Mouse (Mus musculus): ENCODE measurements around the gene Irs1. TPM values are rescaled to one million over a fixed set of nuclear protein-coding genes. Genes with fewer than 3 reads are reported as not detected.

The Irs1 gene
- total and polyA plus RNA-seq, 3 experiments = not detected

DNA sequence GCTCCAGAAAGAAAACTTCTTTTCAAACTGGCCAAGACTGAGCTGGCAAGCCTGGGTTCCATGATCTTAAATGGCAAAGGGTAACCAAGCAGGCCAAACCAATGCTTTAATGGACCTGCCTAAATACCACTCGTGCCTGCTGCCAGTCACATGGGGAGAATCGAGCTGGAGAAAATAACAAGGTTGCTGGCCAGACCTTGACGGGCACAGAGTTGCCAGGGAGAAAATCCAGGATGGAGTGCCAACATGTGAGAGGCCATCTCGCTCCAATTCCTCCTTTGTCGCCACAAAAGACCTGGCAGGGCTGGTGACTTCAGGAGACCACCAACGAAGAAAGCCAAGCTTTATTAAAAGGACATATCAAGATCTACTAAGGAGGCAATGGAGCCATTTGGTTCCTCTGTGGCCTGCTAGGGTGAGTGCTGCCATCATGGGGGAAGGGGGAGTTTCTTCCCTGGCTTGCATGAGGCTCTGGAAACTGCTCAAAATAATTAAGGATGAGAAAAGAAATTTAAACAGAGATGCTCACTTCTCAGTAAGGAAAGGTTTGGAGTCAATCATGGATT is 47.9 kb downstream of the Irs1 start:
- no peak for DNase-seq (ENCODE audit: extremely low read depth)

DNA sequence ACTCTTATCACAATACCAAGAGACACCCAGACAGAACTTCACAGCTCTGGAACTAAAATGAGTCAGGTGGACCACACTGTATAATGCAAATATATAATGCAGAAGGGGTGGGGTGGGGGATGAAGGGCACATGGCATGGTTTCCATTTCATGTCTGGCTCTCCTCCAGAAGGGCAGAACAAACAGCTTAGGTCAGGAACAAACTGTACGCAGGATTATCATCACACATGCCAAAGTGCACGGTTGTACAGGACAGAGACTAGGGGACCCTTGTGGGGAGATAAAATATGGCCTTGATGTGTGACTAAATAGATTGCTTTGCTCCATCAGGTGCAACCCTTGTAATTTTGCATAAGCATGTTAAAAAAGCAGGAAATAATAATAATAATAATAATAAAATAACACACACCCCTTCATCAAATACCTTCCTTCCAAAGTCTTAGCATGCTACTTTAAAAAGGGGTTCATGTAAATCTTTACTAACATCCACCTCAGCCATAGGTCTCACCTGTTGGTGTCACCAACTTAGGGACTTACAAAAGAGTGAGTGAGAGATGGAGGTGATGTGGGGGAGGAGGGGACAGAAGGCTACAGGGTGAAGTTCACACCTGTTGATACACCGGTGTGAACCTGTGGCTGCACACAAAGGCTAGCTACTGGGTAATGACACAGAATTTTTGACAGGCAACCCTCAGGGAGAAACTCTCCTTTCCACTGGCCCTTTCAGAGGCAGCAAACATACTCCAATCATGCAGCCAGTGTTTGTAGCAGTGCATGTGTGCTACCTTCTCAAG is 51.6 kb downstream of the Irs1 start:
- no peak for DNase-seq (ENCODE audit: extremely low read depth)

More for the DNA sequence above, 47.9 kb downstream of the Irs1 start:
- in situ Hi-C loops (cut with MboI; ENCODE audit: low pct_ligation_motif_present, low pct_unique_long_range_greater_than_20kb, low sequenced_read_pairs) (no loop called here), dilution Hi-C loops (cut with MboI; ENCODE audit: extremely low pct_ligation_motif_present, extremely low pct_unique_long_range_greater_than_20kb, low sequenced_read_pairs) (no loop called here)
- TF ChIP-seq PAX5 (IDR thresholded peaks at IDR 0.05; ENCODE audit: low read length) = no peak
- TF ChIP-seq E2F4 (IDR thresholded peaks at IDR 0.05; ENCODE audit: insufficient replicate concordance, low read depth, low read length) = no peak
- TF ChIP-seq SIN3A (IDR thresholded peaks at IDR 0.05; ENCODE audit: low read length) = no peak
- TF ChIP-seq MXI1 (IDR thresholded peaks at IDR 0.05; ENCODE audit: low read depth, low read length) = no peak
- TF ChIP-seq ZNF384 (IDR thresholded peaks at IDR 0.05; ENCODE audit: low read depth, low read length) = no peak
- no peak for TF ChIP-seq MAZ (IDR thresholded peaks at IDR 0.05; ENCODE audit: low read depth, low read length)
- TF ChIP-seq USF2 (conservative IDR thresholded peaks at IDR 0.05; ENCODE audit: low read depth, low read length) = no peak
- TF ChIP-seq TCF12 (IDR thresholded peaks at IDR 0.05; ENCODE audit: low read depth, low read length) = no peak
- TF ChIP-seq POLR2AphosphoS2 (IDR thresholded peaks at IDR 0.05; ENCODE audit: low read depth, low read length) = no peak
- no peak for TF ChIP-seq CTCF (conservative IDR thresholded peaks at IDR 0.05 in 1 of 2, IDR thresholded peaks at IDR 0.05 in 1 of 2; ENCODE audit: low read depth in 2 of 2, low read length in 2 of 2)
- no peaks in the 10 kb centered on the region for H3K27me3 ChIP-seq (replicated peaks)
- no peak overlapping the region for H3K9ac ChIP-seq (ENCODE audit: insufficient read depth, low read depth)
- H3K4me3 ChIP-seq (replicated peaks in 1 of 3; ENCODE audit: low read depth in 2 of 3, low read length in 2 of 3, poor library complexity in 1 of 3) = no peak overlapping the region
- no peaks in the 10 kb centered on the region for H3K4me1 ChIP-seq (ENCODE audit: control insufficient read depth in 1 of 2, insufficient read depth in 2 of 2)
- no peaks in the 10 kb centered on the region for H3K9me3 ChIP-seq (replicated peaks; ENCODE audit: low read length)
- no peaks in the 10 kb centered on the region for H3K79me2 ChIP-seq (replicated peaks; ENCODE audit: control insufficient read depth, extremely low read depth, insufficient read depth, poor library complexity, severe bottlenecking)
- H3K36me3 ChIP-seq (replicated peaks in 1 of 2; ENCODE audit: control insufficient read depth in 1 of 2, insufficient read depth in 1 of 2, low read length in 1 of 2) = no peaks in the 10 kb centered on the region
- H3K4me2 ChIP-seq (ENCODE audit: insufficient read depth, low read depth, poor library complexity, severe bottlenecking) = no peak overlapping the region
- no peak overlapping the region for H3K27ac ChIP-seq (ENCODE audit: insufficient read depth, low read depth)

More for the DNA sequence above, 51.6 kb downstream of the Irs1 start:
- Histone ChIP-seq H3K27ac (ENCODE audit: insufficient read depth, low read depth) (no peak overlapping the region), H3K4me2 (ENCODE audit: insufficient read depth, low read depth, poor library complexity, severe bottlenecking) (no peak overlapping the region), H3K9me3 (replicated peaks; ENCODE audit: low read length) (no peaks in the 10 kb centered on the region), H3K4me3 (replicated peaks in 1 of 3; ENCODE audit: low read depth in 2 of 3, low read length in 2 of 3, poor library complexity in 1 of 3) (no peak overlapping the region), H3K27me3 (replicated peaks) (no peaks in the 10 kb centered on the region), H3K79me2 (replicated peaks; ENCODE audit: control insufficient read depth, extremely low read depth, insufficient read depth, poor library complexity, severe bottlenecking) (no peaks in the 10 kb centered on the region), H3K9ac (ENCODE audit: insufficient read depth, low read depth) (no peak overlapping the region), H3K36me3 (replicated peaks in 1 of 2; ENCODE audit: control insufficient read depth in 1 of 2, insufficient read depth in 1 of 2, low read length in 1 of 2) (no peaks in the 10 kb centered on the region), H3K4me1 (ENCODE audit: control insufficient read depth in 1 of 2, insufficient read depth in 2 of 2) (peaks cover 0 to 11% of the 10 kb centered on the region in 2 experiments; a peak in 3 of 4 replicates)
- in situ Hi-C loops (cut with MboI; ENCODE audit: low pct_ligation_motif_present, low pct_unique_long_range_greater_than_20kb, low sequenced_read_pairs) = no loop called here
- no peak for TF ChIP-seq MAZ (IDR thresholded peaks at IDR 0.05; ENCODE audit: low read depth, low read length)
- no peak for TF ChIP-seq JUN (IDR thresholded peaks at IDR 0.05; ENCODE audit: insufficient read depth, low read depth, low read length)
- no peak for TF ChIP-seq MXI1 (IDR thresholded peaks at IDR 0.05; ENCODE audit: low read depth, low read length)
- no peak for TF ChIP-seq EP300 (IDR thresholded peaks at IDR 0.05; ENCODE audit: low read length)
- no peak for TF ChIP-seq POLR2AphosphoS2 (IDR thresholded peaks at IDR 0.05; ENCODE audit: low read depth, low read length)
- no peak for TF ChIP-seq ETS1 (conservative IDR thresholded peaks at IDR 0.05; ENCODE audit: low read depth, low read length)
- no peak for TF ChIP-seq TCF12 (IDR thresholded peaks at IDR 0.05; ENCODE audit: low read depth, low read length)
- TF ChIP-seq ZC3H11A (IDR thresholded peaks at IDR 0.05; ENCODE audit: low read depth, low read length) = no peak
- no peak for TF ChIP-seq ZNF384 (IDR thresholded peaks at IDR 0.05; ENCODE audit: low read depth, low read length)
- TF ChIP-seq USF2 (conservative IDR thresholded peaks at IDR 0.05; ENCODE audit: low read depth, low read length) = no peak
- TF ChIP-seq BHLHE40 (IDR thresholded peaks at IDR 0.05; ENCODE audit: low read depth, low read length) = no peak
- TF ChIP-seq MYC (IDR thresholded peaks at IDR 0.05; ENCODE audit: low read depth, low read length) = no peak
- no peak for TF ChIP-seq KAT2A (IDR thresholded peaks at IDR 0.05; ENCODE audit: insufficient replicate concordance, low read length)
- no peak for TF ChIP-seq CHD2 (IDR thresholded peaks at IDR 0.05; ENCODE audit: low read length)
- TF ChIP-seq PAX5 (IDR thresholded peaks at IDR 0.05; ENCODE audit: low read length) = no peak
- TF ChIP-seq POLR2A (IDR thresholded peaks at IDR 0.05; ENCODE audit: low read depth, low read length) = no peak
- TF ChIP-seq SIN3A (IDR thresholded peaks at IDR 0.05; ENCODE audit: low read length) = no peak
- dilution Hi-C loops (cut with MboI; ENCODE audit: extremely low pct_ligation_motif_present, extremely low pct_unique_long_range_greater_than_20kb, low sequenced_read_pairs) = no loop called here

Measured in CH12.LX (cell line).